Mouse (Mus musculus) testis, postnatal 14 days (tissue): ENCODE measurements around the gene Tfap4.
A peak's percentile ranks its signal among the peaks of the same experiment; 100 is the strongest.
"Not testable (repeated sequence)": the region's sequence is repeated elsewhere in the genome, so short reads cannot be mapped to it uniquely, and the experiment has no call there.

Source experiments
- DNase-seq: peaks from one replicate; pipeline ENCODE4 v3.0.0; 2021; ENCODE audit warnings: low spot score

The Tfap4 gene

GRCm38 (mm10) chr16:4592909-4593875 lies 33.5 kb upstream of the Tfap4 start:
- no peak for DNase-seq

- DNase-seq, result no peak
Observed at GRCm38 (mm10) chr16:4590236-4590635, 30.6 kb upstream of the Tfap4 start.

GRCm38 (mm10) chr16:4587516-4588210 lies 28.0 kb upstream of the Tfap4 start:
- no peak for DNase-seq

- DNase-seq, result peak; percentile 97
Observed at GRCm38 (mm10) chr16:4586531-4587123, 27.0 kb upstream of the Tfap4 start.

GRCm38 (mm10) chr16:4585642-4586530 lies 26.2 kb upstream of the Tfap4 start:
- DNase-seq, result no peak

GRCm38 (mm10) chr16:4584438-4584837 lies 24.8 kb upstream of the Tfap4 start:
- no peak for DNase-seq

GRCm38 (mm10) chr16:4583807-4584206 lies 24.2 kb upstream of the Tfap4 start:
- DNase-seq, result no peak

GRCm38 (mm10) chr16:4581179-4581578 lies 21.5 kb upstream of the Tfap4 start:
- DNase-seq, result not testable (repeated sequence)

GRCm38 (mm10) chr16:4578630-4579029 lies 19.0 kb upstream of the Tfap4 start:
- DNase-seq, result no peak

GRCm38 (mm10) chr16:4576873-4577272 lies 17.2 kb upstream of the Tfap4 start:
- DNase-seq, result no peak

GRCm38 (mm10) chr16:4576038-4576437 lies 16.4 kb upstream of the Tfap4 start:
- no peak for DNase-seq

GRCm38 (mm10) chr16:4570737-4571136 lies 11.1 kb upstream of the Tfap4 start:
- DNase-seq, result no peak

GRCm38 (mm10) chr16:4567912-4568311 lies 8.3 kb upstream of the Tfap4 start:
- DNase-seq, result peak; percentile 55

GRCm38 (mm10) chr16:4560145-4560952 lies 695 bp upstream of the Tfap4 start:
- DNase-seq, result peak; percentile 77

GRCm38 (mm10) chr16:4558980-4559631 lies 548 bp downstream of the Tfap4 start:
- DNase-seq, result peak; percentile 68

- DNase-seq, result peak; percentile 92
Observed at GRCm38 (mm10) chr16:4558384-4558979, 1.2 kb downstream of the Tfap4 start.

- peak; percentile 57 for DNase-seq
Observed at GRCm38 (mm10) chr16:4557949-4558348, 1.7 kb downstream of the Tfap4 start.

GRCm38 (mm10) chr16:4557085-4557484 lies 2.6 kb downstream of the Tfap4 start:
- no peak for DNase-seq

- DNase-seq, result no peak
Observed at GRCm38 (mm10) chr16:4555555-4555954, 4.1 kb downstream of the Tfap4 start.
